Mouse (Mus musculus) urinary bladder, adult 18-20 months (tissue): ENCODE data around the gene Rrp36.

Experiments used
- DNase-seq, 2 experiments: peaks; one replicate each; pipeline ENCODE4 v3.0.0; 2022; ENCODE audit warnings: low spot score in 2 of 2, mixed read lengths in 2 of 2

The Rrp36 gene

DNA sequence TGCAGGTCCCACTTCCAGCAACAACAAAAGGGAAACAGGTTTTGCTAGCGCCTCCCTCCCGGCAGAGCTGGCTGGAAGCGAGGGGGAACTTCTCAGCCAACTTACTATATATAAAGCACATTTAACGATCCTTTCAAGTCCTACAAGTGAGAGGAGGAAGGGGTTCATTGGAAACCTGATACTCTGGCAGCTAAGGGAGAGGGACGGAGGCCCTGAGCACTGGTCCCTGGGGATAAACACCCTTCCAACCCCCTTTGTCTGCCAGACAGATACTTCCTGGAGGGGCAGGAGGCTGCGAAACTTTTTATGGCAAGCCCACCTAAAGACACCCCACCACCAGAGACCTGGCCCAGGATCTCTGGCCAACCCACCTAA lies 55.8 kb downstream of the Rrp36 start:
- DNase-seq, result no peak

DNA sequence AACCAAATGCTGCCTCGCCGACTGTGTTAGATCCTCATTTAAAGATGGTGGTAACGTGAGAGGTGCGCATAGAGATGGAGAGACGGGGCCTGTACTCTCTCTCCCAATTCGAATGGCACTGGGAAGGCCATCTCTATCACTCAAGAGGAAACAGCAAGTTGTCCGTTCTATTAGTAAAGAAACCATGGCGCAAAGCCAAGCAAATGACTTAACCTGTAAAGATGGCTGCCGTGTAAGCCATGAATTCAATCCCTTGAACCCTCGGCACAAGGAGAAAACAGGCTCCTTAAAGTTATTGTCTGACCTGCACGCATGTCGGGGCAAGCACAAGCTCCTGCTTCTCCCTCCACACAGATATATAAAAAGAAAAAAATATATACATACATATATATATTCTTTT lies 56.4 kb downstream of the Rrp36 start:
- DNase-seq, result no peak
